25 mouse cellular contexts compared by ENCODE assay signal in genomic region chr5:61630398-61630797, GRCm38 (mm10).
"Had no signal": no experiment of that assay in that cellular context is flagged by ENCODE, and none has a peak within 500 bp of the region (broad histone marks: within the 10 kb centered on the region; RNA-seq: fewer than 3 reads in every experiment).

No protein-coding gene starts in this region.

- H3K9me3 ChIP-seq: heart, embryonic 15.5 days; kidney, embryonic 15.5 days; limb, embryonic 10.5 days; limb, embryonic 12.5 days; liver, embryonic 13.5 days; liver, embryonic 15.5 days had no signal

- H3K36me3 ChIP-seq: heart, embryonic 13.5 days; heart, embryonic 15.5 days; kidney, embryonic 15.5 days; limb, embryonic 10.5 days; limb, embryonic 12.5 days; liver, embryonic 13.5 days; liver, embryonic 15.5 days had no signal

- ATAC-seq: hindbrain, embryonic 16.5 days; intestine, embryonic 16.5 days had no signal

- DNase-seq: gastrocnemius, postnatal 14 days; gastrocnemius, postnatal 36 days; heart, adult 2 months; heart, postnatal 14 days; heart, postnatal 36 days; kidney, adult 11 months; kidney, adult 2 months; kidney, adult 9 months; kidney, postnatal 14 days; kidney, postnatal 36 days; liver; liver, embryonic 13.5 days had no signal

- H3K4me1 ChIP-seq: heart, embryonic 13.5 days; heart, embryonic 15.5 days; kidney, embryonic 15.5 days; limb, embryonic 10.5 days; limb, embryonic 12.5 days; liver, embryonic 13.5 days; liver, embryonic 15.5 days had no signal

- H3K27ac ChIP-seq: heart, adult 2 months; heart, embryonic 13.5 days; heart, embryonic 15.5 days; hindbrain, embryonic 14.5 days; kidney, embryonic 15.5 days; kidney, postnatal 0 days; left cerebral cortex, adult 2 months; limb, embryonic 10.5 days; limb, embryonic 12.5 days; liver, embryonic 13.5 days; liver, embryonic 15.5 days had no signal

- H3K4me2 ChIP-seq: heart, embryonic 11.5 days; heart, embryonic 13.5 days; heart, embryonic 15.5 days; hindbrain, embryonic 14.5 days; kidney, embryonic 15.5 days; limb, embryonic 12.5 days; liver, embryonic 11.5 days; liver, embryonic 13.5 days; liver, embryonic 15.5 days had no signal

- H3K4me3 ChIP-seq: heart, adult 2 months; heart, embryonic 13.5 days; heart, embryonic 15.5 days; kidney, embryonic 15.5 days; left cerebral cortex, adult 2 months; limb, embryonic 10.5 days; limb, embryonic 12.5 days; liver, embryonic 13.5 days; liver, embryonic 15.5 days had no signal

- H3K27me3 ChIP-seq: heart, embryonic 13.5 days; heart, embryonic 15.5 days; kidney, embryonic 15.5 days; limb, embryonic 12.5 days; liver, embryonic 13.5 days; liver, embryonic 15.5 days had no signal

- H3K9ac ChIP-seq: heart, embryonic 13.5 days; heart, embryonic 15.5 days; hindbrain, embryonic 14.5 days; kidney, embryonic 15.5 days; limb, embryonic 12.5 days; liver, embryonic 13.5 days; liver, embryonic 15.5 days had no signal
